Mouse (Mus musculus): ENCODE results near the gene Mogat2. TPM values are rescaled to one million over a fixed set of nuclear protein-coding genes. Genes with fewer than 3 reads are reported as not detected.

The Mogat2 gene
- polyA plus RNA-seq (2017; shearing (Covaris generic)) = not detected

GRCm38 (mm10) chr7:99238417-99238816 is at the start of gene Mogat2:
TSS of gene Mogat2 (minus strand) at chr7:99238619.

GRCm38 (mm10) chr7:99267251-99267896 is 29.0 kb upstream of the Mogat2 start, which contains the start of gene Map6:
TSS of gene Map6 (plus strand) at chr7:99267447.

GRCm38 (mm10) chr7:99182432-99183172 is 55.8 kb downstream of the Mogat2 start, which contains the start of gene Dgat2:
TSS of gene Dgat2 (minus strand) at chr7:99182719.

Other genes with a start within 250 kb of the Mogat2 start
- 19.1 TPM for gene Uvrag, start 97.5 kb downstream of the Mogat2 start, polyA plus RNA-seq (2017; shearing (Covaris generic))
- gene Dgat2, start 55.9 kb downstream of the Mogat2 start, polyA plus RNA-seq (2017; shearing (Covaris generic)) = 8.4 TPM
- gene Map6, start 28.8 kb upstream of the Mogat2 start, polyA plus RNA-seq (2017; shearing (Covaris generic)) = 16.6 TPM
- gene Serpinh1, start 114.6 kb upstream of the Mogat2 start, polyA plus RNA-seq (2017; shearing (Covaris generic)) = 0.17 TPM
- gene Gdpd5, start 142.8 kb upstream of the Mogat2 start, polyA plus RNA-seq (2017; shearing (Covaris generic)) = 25.1 TPM
- gene Klhl35, start 227.4 kb upstream of the Mogat2 start, polyA plus RNA-seq (2017; shearing (Covaris generic)) = not detected
- 1,577 TPM for gene Rps3, start 245.1 kb upstream of the Mogat2 start, polyA plus RNA-seq (2017; shearing (Covaris generic))

All from activated CD4-positive, CD25-positive, alpha-beta regulatory T cell, adult 9 weeks (primary cell).